In the genomic region with DNA sequence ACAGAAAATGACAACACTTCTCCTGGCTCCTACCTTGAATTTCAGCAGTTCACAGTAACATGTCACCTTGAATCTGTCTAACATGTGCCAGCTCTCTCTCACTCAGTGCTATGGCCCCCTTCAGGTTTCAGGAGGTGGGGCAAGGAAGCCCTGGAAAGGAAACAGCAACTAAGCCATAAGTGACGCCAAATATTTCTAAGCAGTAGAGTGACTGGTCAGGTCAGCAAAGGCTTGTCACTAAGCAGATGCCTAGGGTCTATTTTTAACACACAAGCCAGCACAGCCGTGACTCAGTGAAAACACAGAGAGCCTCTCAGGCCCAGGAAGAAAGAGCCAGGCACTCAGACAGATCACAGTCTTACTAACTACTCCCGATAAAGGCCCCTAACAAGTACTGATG, we compare ENCODE assay signal across 8 mouse cellular contexts. TPM values are rescaled to one million over a fixed set of nuclear protein-coding genes. Genes with fewer than 3 reads are reported as not detected.
A peak's percentile ranks its signal among the peaks of the same experiment; 100 is the strongest.
DNase-seq lines count a peak whose midpoint lies in the region; ATAC-seq and TF ChIP-seq lines count a peak whose summit lies in the region.

No protein-coding gene starts in this region.

- peak; percentile 63 for TF ChIP-seq POLR2A in heart, adult 2 months (IDR thresholded peaks at IDR 0.05; ENCODE audit: insufficient read depth, low read depth, low read length)

- peak; percentile 53 for TF ChIP-seq CTCF in gastrocnemius, adult 2 months (IDR thresholded peaks at IDR 0.05)
- peak; percentile 60 for TF ChIP-seq CTCF in heart, adult 2 months (IDR thresholded peaks at IDR 0.05)

- peak; percentile 51; the same call in 1 of the 2 replicates for ATAC-seq in lung, embryonic 16.5 days (ENCODE audit: low read depth)

- H3K27me3 ChIP-seq in heart, adult 2 months (ENCODE audit: control insufficient read depth, insufficient read depth, low read length): no peaks in the 10 kb centered on the region
- no peaks in the 10 kb centered on the region for H3K27me3 ChIP-seq in lung, embryonic 16.5 days (ENCODE audit: control insufficient read depth, insufficient read depth, low read depth, low read length)

- peak overlapping the region; percentile 95 for H3K27ac ChIP-seq in gastrocnemius, adult 2 months
- H3K27ac ChIP-seq in heart, adult 2 months: peak overlapping the region; percentile 77
- no peak overlapping the region for H3K27ac ChIP-seq in lung, embryonic 16.5 days (ENCODE audit: low read length)

- H3K4me2 ChIP-seq in lung, embryonic 16.5 days (ENCODE audit: low read depth, low read length): no peak overlapping the region

- peaks cover 52% of the 10 kb centered on the region for H3K36me3 ChIP-seq in heart, adult 2 months (ENCODE audit: control insufficient read depth, insufficient read depth, low read length)
- H3K36me3 ChIP-seq in lung, embryonic 16.5 days (ENCODE audit: control insufficient read depth, insufficient read depth, low read length): peaks cover 6% of the 10 kb centered on the region; the same call in 1 of the 2 replicates

- H3K9ac ChIP-seq in heart, adult 2 months (ENCODE audit: low read depth, low read length): no peak overlapping the region
- no peak overlapping the region for H3K9ac ChIP-seq in lung, embryonic 16.5 days (ENCODE audit: low read length)

- peak; percentile 61; the same call in 1 of the 2 replicates for TF ChIP-seq EP300 in heart, adult 2 months (IDR thresholded peaks at IDR 0.05; ENCODE audit: insufficient read depth, low read depth, low read length)

- intact Hi-C loops in gastrocnemius, adult 2 months (cut with DNase I): no loop called here
- intact Hi-C loops in gastrocnemius, postnatal 36 days (cut with DNase I): no loop called here
- intact Hi-C loops in heart, adult 2 months (cut with DNase I): no loop called here

- peak overlapping the region; percentile 59 for H3K4me3 ChIP-seq in gastrocnemius, adult 2 months
- H3K4me3 ChIP-seq in heart, adult 2 months: no peak overlapping the region
- H3K4me3 ChIP-seq in lung, embryonic 16.5 days (ENCODE audit: low read length): no peak overlapping the region

- peaks cover 5% of the 10 kb centered on the region for H3K4me1 ChIP-seq in heart, adult 2 months (ENCODE audit: control insufficient read depth, insufficient read depth, low read length)
- peaks cover 3% of the 10 kb centered on the region; the same call in 1 of the 2 replicates for H3K4me1 ChIP-seq in lung, embryonic 16.5 days (replicated peaks; ENCODE audit: control insufficient read depth, insufficient read depth, low read length)

- peak; percentile 65 for DNase-seq in gastrocnemius, adult 2 months
- DNase-seq in gastrocnemius, postnatal 36 days: no peak
- DNase-seq in T-cell, adult 2 months (ENCODE audit: low spot score): peak; percentile 34
- peak; percentile 33 to 69 for DNase-seq in heart, adult 2 months
- DNase-seq in right cerebral cortex, postnatal 36 days (ENCODE audit: low spot score in 2 of 2): no peak
- DNase-seq in frontal cortex, postnatal 36 days (ENCODE audit: low spot score in 2 of 2): no peak
- no peak for DNase-seq in layer of hippocampus, postnatal 36 days

- H3K9me3 ChIP-seq in lung, embryonic 16.5 days (ENCODE audit: control insufficient read depth, low read length): no peaks in the 10 kb centered on the region

- peaks cover 6% of the 10 kb centered on the region; the same call in 1 of the 2 replicates for H3K79me2 ChIP-seq in heart, adult 2 months (replicated peaks; ENCODE audit: control insufficient read depth, insufficient read depth, low read length)

- WGBS in heart, adult 2 months: 13% methylated on average over 3 of the region's 3 CpGs
- WGBS in lung, embryonic 16.5 days: 42% methylated on average over 3 of the region's 3 CpGs

RNA-seq across cellular contexts. Expression of gene Fyco1, which starts 6.6 kb away (rescaled TPM):
- total RNA-seq in gastrocnemius, adult 2 months (2021): 100 to 1,000 TPM; 160 to 205 TPM
- total RNA-seq in gastrocnemius, postnatal 36 days (2021): 100 to 1,000 TPM; 170 to 201 TPM
- 100 to 1,000 TPM; 251 to 262 TPM for total RNA-seq in heart, adult 2 months (2021)
- 55.5 and 101 TPM in 2 replicates for polyA plus RNA-seq in heart, adult 2 months (2012; rRNA removed)
- 14.2 and 15.5 TPM in 2 replicates for polyA plus RNA-seq in lung, embryonic 16.5 days (2015; fragmentation: Nextera tagmentation; extraction: Ambion mirVana)
- 10 to 100 TPM; 41.3 to 47.8 TPM for total RNA-seq in layer of hippocampus, postnatal 36 days (2021)

RNA-seq across cellular contexts. Expression of gene Xcr1, which starts 16.7 kb away (rescaled TPM):
- total RNA-seq in gastrocnemius, adult 2 months (2021): not detected
- total RNA-seq in gastrocnemius, postnatal 36 days (2021): not detected
- not detected for total RNA-seq in heart, adult 2 months (2021)
- 0.14 and 0.32 TPM in 2 replicates for polyA plus RNA-seq in heart, adult 2 months (2012; rRNA removed)
- 0.05 TPM in 1 of 2 replicates, not detected in the other for polyA plus RNA-seq in lung, embryonic 16.5 days (2015; fragmentation: Nextera tagmentation; extraction: Ambion mirVana)
- not detected for total RNA-seq in layer of hippocampus, postnatal 36 days (2021)

RNA-seq across cellular contexts. Expression of gene Cxcr6, which starts 38.8 kb away (rescaled TPM):
- total RNA-seq in gastrocnemius, adult 2 months (2021): under 1 TPM in 1 of 2 experiments, not detected in 1; 0.15 TPM
- total RNA-seq in gastrocnemius, postnatal 36 days (2021): not detected
- under 1 TPM in 1 of 2 experiments, not detected in 1; 0.16 TPM for total RNA-seq in heart, adult 2 months (2021)
- polyA plus RNA-seq in heart, adult 2 months (2012; rRNA removed): 0.15 and 0.37 TPM in 2 replicates
- polyA plus RNA-seq in lung, embryonic 16.5 days (2015; fragmentation: Nextera tagmentation; extraction: Ambion mirVana): 0.43 and 0.75 TPM in 2 replicates
- total RNA-seq in layer of hippocampus, postnatal 36 days (2021): not detected

Comparison
In these comparisons a context has a peak if more than half of its experiments do, and no peak if none do; other contexts are left out.
1. DNase-seq: peak in gastrocnemius, adult 2 months (single experiment), T-cell, adult 2 months (single experiment) and heart, adult 2 months (2 of 2); none in gastrocnemius, postnatal 36 days (0 of 2), right cerebral cortex, postnatal 36 days (0 of 2), frontal cortex, postnatal 36 days (0 of 2) and layer of hippocampus, postnatal 36 days (0 of 2).